In the genomic region with DNA sequence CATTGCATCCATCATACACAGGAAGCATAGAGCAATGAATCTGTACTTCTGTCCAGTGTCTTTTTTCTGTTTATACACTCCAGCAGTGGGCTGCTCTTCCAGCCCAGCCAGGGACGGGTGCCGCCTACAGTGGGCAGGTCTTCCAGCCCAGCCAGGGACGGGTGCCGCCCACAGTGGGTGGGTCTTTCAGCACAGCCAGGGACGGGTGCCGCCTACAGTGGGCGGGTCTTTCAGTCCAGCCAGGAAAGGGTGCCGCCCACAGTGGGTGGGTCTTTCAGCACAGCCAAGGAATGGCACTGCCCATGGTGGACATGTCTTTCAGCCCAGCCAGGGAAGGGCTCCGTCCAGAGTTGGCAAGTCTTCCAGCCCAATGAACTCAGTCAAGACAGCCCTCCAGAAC, we compare ENCODE assay signal across 13 mouse cellular contexts. TPM values are rescaled to one million over a fixed set of nuclear protein-coding genes. Genes with fewer than 3 reads are reported as not detected.
A peak's percentile ranks its signal among the peaks of the same experiment; 100 is the strongest.
DNase-seq lines count a peak whose midpoint lies in the region; ATAC-seq and TF ChIP-seq lines count a peak whose summit lies in the region.
"Had no signal": no experiment of that assay in that cellular context is flagged by ENCODE, and none has a peak within 500 bp of the region (broad histone marks: within the 10 kb centered on the region; RNA-seq: fewer than 3 reads in every experiment).

No protein-coding gene starts in this region.

- in situ Hi-C loops in ES-E14 (cut with MboI; ENCODE audit: low sequenced_read_pairs in 2 of 2, unreplicated experiment in 2 of 2) = no loop called here

- no peak for DNase-seq in hindbrain, postnatal 0 days (ENCODE audit: low spot score)
- peak; percentile 99 for DNase-seq in ES-E14 (ENCODE audit: low read depth, low spot score)
- peak; percentile 82 for DNase-seq in c-Kit-positive CD71-positive TER-119-positive erythroid progenitor cells, embryonic 14.5 days (ENCODE audit: low spot score)
- DNase-seq in right cerebral cortex, adult 2 months (ENCODE audit: low spot score in 2 of 2) = no peak
- DNase-seq in cerebellum, adult 9-10 months = no peak
- no peak for DNase-seq in layer of hippocampus, adult 2 months (ENCODE audit: low spot score in 2 of 2)
- DNase-seq: lung, adult 18-20 months had no signal

- peak; percentile 45; the same call in 1 of the 2 replicates for ATAC-seq in hindbrain, embryonic 15.5 days (ENCODE audit: low FRiP score, low read depth)
- no peak for ATAC-seq in hindbrain, postnatal 0 days
- peak; percentile 89 for ATAC-seq in liver, embryonic 16.5 days (ENCODE audit: low read depth)

- H3K4me2 ChIP-seq in hindbrain, embryonic 15.5 days = no peak overlapping the region
- no peak overlapping the region for H3K4me2 ChIP-seq in hindbrain, postnatal 0 days (ENCODE audit: low read depth, low read length)
- H3K4me2 ChIP-seq in liver, embryonic 16.5 days (ENCODE audit: low read depth, low read length) = no peak overlapping the region

- H3K9ac ChIP-seq in hindbrain, embryonic 15.5 days = no peak overlapping the region
- H3K9ac ChIP-seq in hindbrain, postnatal 0 days (replicated peaks; ENCODE audit: low read length) = no peak overlapping the region
- H3K9ac ChIP-seq in ES-E14 (ENCODE audit: insufficient read depth, low read depth, low read length, poor library complexity, severe bottlenecking) = no peak overlapping the region
- H3K9ac ChIP-seq in liver, embryonic 16.5 days (ENCODE audit: low read depth, low read length) = no peak overlapping the region

- no peak for TF ChIP-seq CTCF in hindbrain, postnatal 0 days (IDR thresholded peaks at IDR 0.05; ENCODE audit: low read depth)
- TF ChIP-seq CTCF in layer of hippocampus, adult 2 months (conservative IDR thresholded peaks at IDR 0.05) = no peak

- H3K4me1 ChIP-seq in hindbrain, embryonic 15.5 days (replicated peaks) = no peaks in the 10 kb centered on the region
- no peaks in the 10 kb centered on the region for H3K4me1 ChIP-seq in hindbrain, postnatal 0 days (ENCODE audit: insufficient read depth, low read length)
- no peaks in the 10 kb centered on the region for H3K4me1 ChIP-seq in ES-E14 (ENCODE audit: control insufficient read depth in 2 of 2, insufficient read depth in 2 of 2, low read length in 2 of 2, poor library complexity in 1 of 2)
- peaks cover 5% of the 10 kb centered on the region; the same call in 1 of the 2 replicates for H3K4me1 ChIP-seq in liver, embryonic 16.5 days (ENCODE audit: control insufficient read depth, low read depth, low read length)

- no peak overlapping the region for H3K27ac ChIP-seq in hindbrain, embryonic 15.5 days (replicated peaks)
- H3K27ac ChIP-seq in hindbrain, postnatal 0 days = no peak overlapping the region
- H3K27ac ChIP-seq in ES-E14 (ENCODE audit: insufficient read depth, low read depth, low read length, poor library complexity, severe bottlenecking) = no peak overlapping the region
- H3K27ac ChIP-seq in liver, embryonic 16.5 days (ENCODE audit: low read length) = no peak overlapping the region
- H3K27ac ChIP-seq in layer of hippocampus, adult 2 months = no peak overlapping the region

- no peaks in the 10 kb centered on the region for H3K9me3 ChIP-seq in hindbrain, embryonic 15.5 days
- H3K9me3 ChIP-seq in hindbrain, postnatal 0 days (ENCODE audit: low read length) = no peaks in the 10 kb centered on the region
- H3K9me3 ChIP-seq in ES-E14 (ENCODE audit: control insufficient read depth, insufficient read depth, low read depth, low read length) = no peaks in the 10 kb centered on the region
- no peaks in the 10 kb centered on the region; the same call in 1 of the 2 replicates for H3K9me3 ChIP-seq in liver, embryonic 16.5 days (replicated peaks; ENCODE audit: control insufficient read depth, low read length)

- WGBS in hindbrain, embryonic 15.5 days = 98% methylated on average over 9 of the region's 9 CpGs
- 92% methylated on average over 9 of the region's 9 CpGs for WGBS in hindbrain, postnatal 0 days
- WGBS in liver, embryonic 16.5 days (ENCODE audit: insufficient replicate concordance) = 70% methylated on average over 9 of the region's 9 CpGs

- H3K4me3 ChIP-seq in hindbrain, embryonic 15.5 days = no peak overlapping the region
- H3K4me3 ChIP-seq in hindbrain, postnatal 0 days (ENCODE audit: low read length) = no peak overlapping the region
- H3K4me3 ChIP-seq in ES-E14 (ENCODE audit: insufficient read depth in 1 of 2, low read depth in 1 of 2, low read length in 2 of 2, poor library complexity in 1 of 2, severe bottlenecking in 1 of 2) = no peak overlapping the region
- H3K4me3 ChIP-seq in liver, embryonic 16.5 days (ENCODE audit: low read depth, low read length) = no peak overlapping the region
- no peak overlapping the region for H3K4me3 ChIP-seq in layer of hippocampus, adult 2 months

- no peaks in the 10 kb centered on the region for H3K36me3 ChIP-seq in hindbrain, embryonic 15.5 days
- H3K36me3 ChIP-seq in hindbrain, postnatal 0 days (ENCODE audit: insufficient read depth, low read length) = no peaks in the 10 kb centered on the region
- no peaks in the 10 kb centered on the region for H3K36me3 ChIP-seq in ES-E14 (ENCODE audit: control insufficient read depth, insufficient read depth, low read length, poor library complexity, severe bottlenecking)
- H3K36me3 ChIP-seq in liver, embryonic 16.5 days (ENCODE audit: control insufficient read depth, insufficient read depth) = no peaks in the 10 kb centered on the region

- no peaks in the 10 kb centered on the region for H3K27me3 ChIP-seq in hindbrain, embryonic 15.5 days
- H3K27me3 ChIP-seq in hindbrain, postnatal 0 days (ENCODE audit: insufficient read depth, low read length) = no peaks in the 10 kb centered on the region
- H3K27me3 ChIP-seq in liver, embryonic 16.5 days (ENCODE audit: control insufficient read depth, insufficient read depth, low read depth, low read length) = no peaks in the 10 kb centered on the region
- H3K27me3 ChIP-seq: CH12.LX had no signal

TF ChIP-seq in ES-E14, 5 proteins besides CTCF, POLR2A, EP300 and RAD21:
- TF ChIP-seq HCFC1 (IDR thresholded peaks at IDR 0.05; ENCODE audit: borderline replicate concordance, insufficient read depth, low read length) = no peak
- TF ChIP-seq CHD2 (IDR thresholded peaks at IDR 0.05; ENCODE audit: low read depth, low read length) = no peak
- TF ChIP-seq MAFK (IDR thresholded peaks at IDR 0.05; ENCODE audit: insufficient read depth, low read depth, low read length) = no peak
- no peak for TF ChIP-seq ZNF384 (IDR thresholded peaks at IDR 0.05; ENCODE audit: low read depth, low read length)
- no peak for TF ChIP-seq ZC3H11A (IDR thresholded peaks at IDR 0.05; ENCODE audit: borderline replicate concordance, low read depth, low read length)

RNA-seq across cellular contexts. Expression of a gene that starts 5.3 kb away (rescaled TPM):
- polyA plus RNA-seq in hindbrain, embryonic 15.5 days (2015; fragmentation: Nextera tagmentation; extraction: Ambion mirVana) = not detected in 2 replicates
- not detected in 2 replicates for total RNA-seq in hindbrain, postnatal 0 days (2014; rRNA removed)
- polyA plus RNA-seq in hindbrain, postnatal 0 days (2015; fragmentation: Nextera tagmentation; extraction: Ambion mirVana) = not detected in 2 replicates
- total RNA-seq in ES-E14 (2012; rRNA removed) = not detected in 2 replicates
- not detected in 2 replicates for polyA plus RNA-seq in liver, embryonic 16.5 days (2015; fragmentation: Nextera tagmentation; extraction: Ambion mirVana)
- not detected for total RNA-seq in layer of hippocampus, adult 2 months (2021)
- total RNA-seq: CH12.LX; layer of hippocampus, postnatal 25 days had no signal
- polyA plus RNA-seq: brain, embryonic 14.5 days; intestine, embryonic 14.5 days had no signal

RNA-seq across cellular contexts. Expression of a gene that starts 33.1 kb away (rescaled TPM):
- polyA plus RNA-seq in hindbrain, embryonic 15.5 days (2015; fragmentation: Nextera tagmentation; extraction: Ambion mirVana) = 12.8 and 17.6 TPM in 2 replicates
- total RNA-seq in hindbrain, postnatal 0 days (2014; rRNA removed) = 17.8 and 26.8 TPM in 2 replicates
- polyA plus RNA-seq in hindbrain, postnatal 0 days (2015; fragmentation: Nextera tagmentation; extraction: Ambion mirVana) = 16.3 and 17.2 TPM in 2 replicates
- total RNA-seq in ES-E14 (2012; rRNA removed) = 30.1 and 39.9 TPM in 2 replicates
- polyA plus RNA-seq in liver, embryonic 16.5 days (2015; fragmentation: Nextera tagmentation; extraction: Ambion mirVana) = 12.9 and 14.4 TPM in 2 replicates
- total RNA-seq in layer of hippocampus, adult 2 months (2021) = 10 to 100 TPM; 35.3 to 40.6 TPM

RNA-seq across cellular contexts. Expression of a gene that starts 59.3 kb away (rescaled TPM):
- polyA plus RNA-seq in hindbrain, embryonic 15.5 days (2015; fragmentation: Nextera tagmentation; extraction: Ambion mirVana) = 4.4 and 4.6 TPM in 2 replicates
- total RNA-seq in hindbrain, postnatal 0 days (2014; rRNA removed) = 2.0 and 3.9 TPM in 2 replicates
- 3.8 and 4.1 TPM in 2 replicates for polyA plus RNA-seq in hindbrain, postnatal 0 days (2015; fragmentation: Nextera tagmentation; extraction: Ambion mirVana)
- total RNA-seq in ES-E14 (2012; rRNA removed) = 4.3 and 8.4 TPM in 2 replicates
- 0.22 and 0.44 TPM in 2 replicates for polyA plus RNA-seq in liver, embryonic 16.5 days (2015; fragmentation: Nextera tagmentation; extraction: Ambion mirVana)
- total RNA-seq in layer of hippocampus, adult 2 months (2021) = 10 to 100 TPM in 1 of 2 experiments, 1 to 10 TPM in 1; 9.0 to 10.4 TPM
- total RNA-seq: CH12.LX had no signal

Comparison
In these comparisons a context has a peak if more than half of its experiments do, and no peak if none do; other contexts are left out.
1. DNase-seq: peak in ES-E14 (single experiment) and c-Kit-positive CD71-positive TER-119-positive erythroid progenitor cells, embryonic 14.5 days (single experiment); none in hindbrain, postnatal 0 days (single experiment), right cerebral cortex, adult 2 months (0 of 2), cerebellum, adult 9-10 months (single experiment) and layer of hippocampus, adult 2 months (0 of 2).